Mouse (Mus musculus) lung, postnatal 0 days (tissue): ENCODE measurements around the gene Ccdc3.

Experiments
- CTCF ChIP-seq: IDR thresholded peaks from 2 replicates; pipeline ENCODE4 v1.5.1; 2016; ENCODE audit warnings: antibody characterized with exemption, mild to moderate bottlenecking
- EP300 ChIP-seq: IDR thresholded peaks from 2 replicates; pipeline ENCODE4 v1.6.1; 2016; ENCODE audit warnings: antibody characterized with exemption, mild to moderate bottlenecking, control low read depth

DNA sequence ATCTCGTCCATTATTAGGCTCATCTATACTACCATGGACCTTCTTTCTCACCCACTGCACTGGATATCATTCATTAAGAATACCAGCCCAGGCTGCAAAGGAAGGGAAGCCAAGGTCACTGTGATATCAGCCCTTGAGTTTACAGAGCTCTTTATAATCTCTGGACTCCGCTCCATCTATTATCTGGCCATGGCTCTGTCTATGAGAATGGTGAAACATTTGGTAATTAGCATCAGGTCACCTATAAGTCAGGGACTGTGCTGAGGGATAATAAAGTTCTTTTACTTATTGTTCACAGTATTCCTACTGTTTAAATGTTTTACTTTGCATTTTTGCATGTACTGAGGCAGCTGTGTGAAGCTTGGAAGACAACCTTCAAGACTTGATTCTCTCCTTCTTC is 35.2 kb downstream of the Ccdc3 start:
- TF ChIP-seq CTCF (no peak), EP300 (no peak)
